Mouse (Mus musculus): Measurements from ENCODE around the gene Gemin7. TPM values are rescaled to one million over a fixed set of nuclear protein-coding genes. Genes with fewer than 3 reads are reported as not detected.
A peak's percentile ranks its signal among the peaks of the same experiment; 100 is the strongest.

Gene Gemin7
- 151 and 156 TPM in 2 replicates for polyA plus RNA-seq (2014; fragmentation: Nextera tagmentation; extraction: Ambion mirVana)

DNA sequence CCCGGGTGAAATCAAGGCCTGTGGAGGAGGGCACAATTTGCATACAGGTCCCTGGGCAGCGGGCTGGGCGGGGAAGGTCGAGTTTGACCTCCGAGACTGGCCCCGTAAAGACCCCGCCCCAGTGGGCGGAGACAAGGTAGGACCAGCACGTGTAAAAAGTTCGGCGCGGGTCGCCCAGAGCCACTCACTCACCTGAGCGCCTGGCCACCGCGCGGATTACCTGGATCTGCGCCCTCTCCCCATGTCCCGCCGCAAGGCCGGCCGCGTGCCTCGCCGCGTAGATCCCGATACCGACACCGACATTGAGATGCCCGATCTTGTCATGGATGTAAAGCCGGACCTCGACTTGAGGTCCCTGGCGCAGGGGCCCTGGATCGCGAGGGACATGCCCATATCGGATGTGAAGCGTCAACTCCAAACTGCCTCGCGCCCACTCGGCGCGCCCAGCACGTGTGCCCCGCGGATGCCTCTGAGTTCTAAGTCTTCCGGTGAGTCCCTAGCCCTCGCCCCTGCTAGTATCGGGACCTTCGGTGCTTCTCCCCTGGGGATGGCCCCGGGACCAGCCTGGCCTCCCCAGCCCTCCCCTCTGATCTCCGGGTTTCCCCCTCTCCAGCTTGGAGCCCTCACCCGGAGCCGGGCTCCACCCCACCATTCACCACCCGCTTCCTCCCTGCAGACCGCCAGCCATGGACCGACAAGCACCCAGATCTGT lies at the start of gene Gemin7, which contains the start of gene Zfp296:
TSS of gene Gemin7 (minus strand) at position 455 of the 712 bp plus-strand sequence.
TSS of gene Zfp296 (plus strand) at position 147 of the 712 bp plus-strand sequence.
- Histone ChIP-seq H3K4me2 (ENCODE audit: low read depth, low read length, severe bottlenecking) (peak within 1 kb of the TSS; percentile 55), H3K9ac (ENCODE audit: low read length) (peak within 1 kb of the TSS; percentile 39), H3K36me3 (ENCODE audit: control insufficient read depth, insufficient read depth, low read length) (no peaks in the 10 kb centered on the region), H3K27me3 (ENCODE audit: control insufficient read depth, insufficient read depth, low read length) (peaks cover 36% of the 10 kb centered on the region), H3K4me3 (ENCODE audit: low read depth, low read length) (peak within 1 kb of the TSS; percentile 29), H3K4me1 (replicated peaks; ENCODE audit: control insufficient read depth, insufficient read depth, low read length) (peaks cover 11% of the 10 kb centered on the region), H3K9me3 (ENCODE audit: control insufficient read depth, low read length) (no peaks in the 10 kb centered on the region), H3K27ac (ENCODE audit: low read depth, low read length) (no peak within 1 kb of the TSS)
- ATAC-seq (replicated peaks; ENCODE audit: low FRiP score) (no peak), DNase-seq (ENCODE audit: low spot score) (no peak)
- WGBS: under 1% methylated on average over 43 of the region's 56 CpGs

DNA sequence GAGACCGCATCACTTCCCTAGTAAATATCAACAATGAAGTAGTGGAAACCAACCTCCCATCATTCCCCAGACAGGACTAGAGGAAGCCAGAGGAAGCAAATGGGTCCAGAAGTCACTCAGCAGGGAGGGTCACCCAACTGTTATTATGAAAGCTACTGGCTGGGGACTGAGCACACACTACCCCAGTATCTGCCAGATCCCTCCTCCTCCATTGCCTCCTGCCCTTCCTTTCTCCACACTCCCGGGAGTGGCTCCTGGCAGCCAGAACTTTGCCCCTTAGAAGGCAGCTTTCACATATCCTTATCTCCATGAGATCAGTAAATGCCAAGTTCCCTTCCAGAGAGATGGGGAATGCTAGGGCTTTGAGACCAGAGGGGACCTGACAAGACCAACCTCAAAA lies 46.0 kb upstream of the Gemin7 start:
- H3K27ac ChIP-seq (ENCODE audit: low read depth, low read length): no peak overlapping the region
- H3K36me3 ChIP-seq (ENCODE audit: control insufficient read depth, insufficient read depth, low read length): no peaks in the 10 kb centered on the region
- peaks cover 5% of the 10 kb centered on the region; the same call in 1 of the 2 replicates for H3K4me1 ChIP-seq (replicated peaks; ENCODE audit: control insufficient read depth, insufficient read depth, low read length)
- H3K9ac ChIP-seq (ENCODE audit: low read length): no peak overlapping the region
- no peak overlapping the region for H3K4me3 ChIP-seq (ENCODE audit: low read depth, low read length)
- WGBS: 70% methylated on average over 2 of the region's 2 CpGs
- no peak for ATAC-seq (replicated peaks; ENCODE audit: low FRiP score)
- DNase-seq (ENCODE audit: low spot score): no peak
- H3K4me2 ChIP-seq (ENCODE audit: low read depth, low read length, severe bottlenecking): no peak overlapping the region
- H3K27me3 ChIP-seq (ENCODE audit: control insufficient read depth, insufficient read depth, low read length): no peaks in the 10 kb centered on the region
- H3K9me3 ChIP-seq (ENCODE audit: control insufficient read depth, low read length): no peaks in the 10 kb centered on the region

DNA sequence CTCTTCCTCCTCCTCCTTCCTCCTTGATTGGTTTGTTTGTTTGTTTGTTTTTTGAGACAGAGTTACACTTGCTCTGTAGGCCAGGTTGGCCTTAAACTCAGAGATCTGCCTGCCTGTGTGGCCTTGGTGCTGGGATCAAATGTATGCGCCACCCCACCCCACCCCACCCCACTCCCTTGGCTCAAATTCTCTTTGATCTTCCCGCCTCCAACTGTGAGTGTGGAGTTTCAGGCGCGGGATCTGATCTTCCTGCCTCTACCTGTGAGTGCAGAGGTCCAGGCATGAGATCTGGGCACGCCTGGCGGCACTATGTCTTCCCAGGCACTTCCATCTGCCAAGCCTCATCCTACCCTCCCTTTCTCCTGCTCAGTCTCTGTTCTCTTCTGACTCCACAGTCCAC lies 44.8 kb upstream of the Gemin7 start:
- Histone ChIP-seq H3K4me1 (replicated peaks; ENCODE audit: control insufficient read depth, insufficient read depth, low read length) (peaks cover 5% of the 10 kb centered on the region; the same call in 1 of the 2 replicates), H3K27ac (ENCODE audit: low read depth, low read length) (no peak overlapping the region), H3K4me3 (ENCODE audit: low read depth, low read length) (no peak overlapping the region), H3K36me3 (ENCODE audit: control insufficient read depth, insufficient read depth, low read length) (no peaks in the 10 kb centered on the region), H3K9ac (ENCODE audit: low read length) (no peak overlapping the region), H3K27me3 (ENCODE audit: control insufficient read depth, insufficient read depth, low read length) (no peaks in the 10 kb centered on the region), H3K4me2 (ENCODE audit: low read depth, low read length, severe bottlenecking) (no peak overlapping the region), H3K9me3 (ENCODE audit: control insufficient read depth, low read length) (no peaks in the 10 kb centered on the region)
- 48% methylated on average over 6 of the region's 6 CpGs for WGBS
- ATAC-seq (replicated peaks; ENCODE audit: low FRiP score) (no peak), DNase-seq (ENCODE audit: low spot score) (no peak)

DNA sequence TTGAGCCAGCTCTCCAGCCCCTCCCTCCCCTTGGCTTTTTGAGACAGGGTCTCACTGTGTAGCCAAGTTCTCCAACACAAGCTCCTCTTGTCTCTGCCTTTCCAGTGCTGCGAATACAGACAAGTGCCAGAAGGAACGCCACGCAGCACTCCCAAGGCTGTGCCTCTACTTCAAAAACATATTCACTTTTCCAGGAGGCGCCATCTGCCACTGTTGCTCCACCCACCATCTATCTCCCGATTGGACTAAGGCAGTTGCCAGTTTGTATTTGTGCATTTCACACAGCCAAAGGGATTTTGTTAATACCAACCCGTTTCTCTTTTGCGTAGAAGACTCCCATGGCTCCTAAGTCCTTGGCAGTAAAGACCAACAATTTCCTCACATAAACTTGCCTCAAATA lies 43.4 kb upstream of the Gemin7 start:
- WGBS: 90% methylated on average over 7 of the region's 7 CpGs
- no peak for DNase-seq (ENCODE audit: low spot score)
- ATAC-seq (replicated peaks; ENCODE audit: low FRiP score): no peak

DNA sequence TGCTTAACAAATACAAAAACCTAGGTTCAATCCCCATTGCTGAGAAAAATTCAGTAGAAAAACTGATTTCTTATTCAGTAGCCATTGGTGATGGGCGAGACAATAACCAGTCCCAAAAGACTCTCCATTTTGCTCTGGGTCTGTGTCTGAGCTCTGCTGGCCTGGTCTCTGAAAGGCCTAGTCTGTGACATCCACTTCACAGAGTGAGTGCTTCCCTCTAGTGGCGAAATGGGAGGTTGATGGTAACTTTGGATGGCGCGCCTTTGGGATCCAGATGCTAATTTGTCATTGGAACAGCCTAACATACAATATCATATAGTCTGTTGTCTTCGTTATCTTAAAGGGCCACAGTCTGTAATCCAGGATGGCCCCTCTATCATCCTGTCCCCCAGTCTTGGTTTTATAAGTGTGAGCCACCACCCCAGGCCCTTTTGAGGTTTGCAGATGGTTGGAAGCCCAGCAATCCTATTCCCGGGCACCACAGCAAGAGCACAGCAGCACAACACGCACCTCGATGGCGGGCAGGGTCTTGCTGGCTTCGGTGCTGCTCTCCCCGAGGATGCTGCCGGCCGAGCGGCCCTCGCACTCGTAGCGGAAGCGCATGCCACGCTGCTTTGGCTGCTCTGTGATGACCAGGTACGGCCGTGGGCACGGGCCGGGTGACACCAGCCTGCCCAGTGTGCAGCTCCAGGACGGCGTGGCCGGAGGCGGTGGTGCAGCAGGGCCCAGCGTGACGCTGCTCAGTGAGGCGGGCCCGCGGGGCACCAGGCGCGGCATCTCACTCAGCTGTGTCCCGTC lies 41.8 kb upstream of the Gemin7 start:
- WGBS: 7% methylated on average over 35 of the region's 35 CpGs
- H3K27me3 ChIP-seq (ENCODE audit: control insufficient read depth, insufficient read depth, low read length): no peaks in the 10 kb centered on the region
- ATAC-seq (replicated peaks; ENCODE audit: low FRiP score): peak; percentile 85
- peak; percentile 83 for DNase-seq (ENCODE audit: low spot score)
- peak overlapping the region; percentile 26 for H3K4me3 ChIP-seq (ENCODE audit: low read depth, low read length)
- H3K9ac ChIP-seq (ENCODE audit: low read length): peak overlapping the region; percentile 52
- no peaks in the 10 kb centered on the region for H3K36me3 ChIP-seq (ENCODE audit: control insufficient read depth, insufficient read depth, low read length)
- no peaks in the 10 kb centered on the region for H3K9me3 ChIP-seq (ENCODE audit: control insufficient read depth, low read length)
- H3K4me2 ChIP-seq (ENCODE audit: low read depth, low read length, severe bottlenecking): peak overlapping the region; percentile 54
- H3K4me1 ChIP-seq (replicated peaks; ENCODE audit: control insufficient read depth, insufficient read depth, low read length): peaks cover 5% of the 10 kb centered on the region; the same call in 1 of the 2 replicates
- H3K27ac ChIP-seq (ENCODE audit: low read depth, low read length): no peak overlapping the region

More for the DNA sequence above, 43.4 kb upstream of the Gemin7 start:
- H3K4me2 ChIP-seq (ENCODE audit: low read depth, low read length, severe bottlenecking): no peak overlapping the region
- H3K27ac ChIP-seq (ENCODE audit: low read depth, low read length): no peak overlapping the region
- peaks cover 5% of the 10 kb centered on the region; the same call in 1 of the 2 replicates for H3K4me1 ChIP-seq (replicated peaks; ENCODE audit: control insufficient read depth, insufficient read depth, low read length)
- no peaks in the 10 kb centered on the region for H3K27me3 ChIP-seq (ENCODE audit: control insufficient read depth, insufficient read depth, low read length)
- no peaks in the 10 kb centered on the region for H3K36me3 ChIP-seq (ENCODE audit: control insufficient read depth, insufficient read depth, low read length)
- no peaks in the 10 kb centered on the region for H3K9me3 ChIP-seq (ENCODE audit: control insufficient read depth, low read length)
- H3K9ac ChIP-seq (ENCODE audit: low read length): no peak overlapping the region
- H3K4me3 ChIP-seq (ENCODE audit: low read depth, low read length): no peak overlapping the region

DNA sequence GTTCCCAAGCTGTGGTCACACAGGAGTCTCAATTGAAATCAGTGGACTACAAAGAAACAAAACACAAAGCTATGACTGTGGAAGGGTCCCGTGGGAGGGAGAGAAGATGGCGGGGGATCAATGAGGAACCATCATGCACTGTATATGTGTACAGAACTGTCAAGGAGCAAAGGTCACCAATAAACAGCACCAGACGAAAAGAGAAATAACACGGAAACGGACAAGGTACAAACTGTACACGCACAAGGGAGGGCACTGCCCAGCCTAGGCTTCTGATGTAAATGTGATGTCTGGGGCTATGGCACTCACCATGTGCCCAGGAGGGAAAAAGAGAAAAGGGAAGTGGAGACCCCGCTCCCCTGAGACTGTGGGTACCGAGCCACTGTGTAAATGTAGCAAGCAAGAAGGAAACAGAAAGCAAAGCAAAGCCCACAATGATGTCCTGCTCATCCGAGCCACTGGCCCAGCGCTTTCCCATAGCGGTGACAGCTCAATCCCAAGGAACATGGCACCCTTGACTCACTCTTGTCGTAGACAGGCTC lies 37.7 kb upstream of the Gemin7 start:
- H3K36me3 ChIP-seq (ENCODE audit: control insufficient read depth, insufficient read depth, low read length): no peaks in the 10 kb centered on the region
- no peaks in the 10 kb centered on the region for H3K9me3 ChIP-seq (ENCODE audit: control insufficient read depth, low read length)
- ATAC-seq (replicated peaks; ENCODE audit: low FRiP score) (no peak), DNase-seq (ENCODE audit: low spot score) (no peak)
- H3K27ac ChIP-seq (ENCODE audit: low read depth, low read length): no peak overlapping the region
- H3K27me3 ChIP-seq (ENCODE audit: control insufficient read depth, insufficient read depth, low read length): no peaks in the 10 kb centered on the region
- WGBS: 92% methylated on average over 12 of the region's 12 CpGs
- H3K4me1 ChIP-seq (replicated peaks; ENCODE audit: control insufficient read depth, insufficient read depth, low read length): peaks cover 5% of the 10 kb centered on the region; the same call in 1 of the 2 replicates
- H3K9ac ChIP-seq (ENCODE audit: low read length): no peak overlapping the region
- no peak overlapping the region for H3K4me2 ChIP-seq (ENCODE audit: low read depth, low read length, severe bottlenecking)
- H3K4me3 ChIP-seq (ENCODE audit: low read depth, low read length): no peak overlapping the region

DNA sequence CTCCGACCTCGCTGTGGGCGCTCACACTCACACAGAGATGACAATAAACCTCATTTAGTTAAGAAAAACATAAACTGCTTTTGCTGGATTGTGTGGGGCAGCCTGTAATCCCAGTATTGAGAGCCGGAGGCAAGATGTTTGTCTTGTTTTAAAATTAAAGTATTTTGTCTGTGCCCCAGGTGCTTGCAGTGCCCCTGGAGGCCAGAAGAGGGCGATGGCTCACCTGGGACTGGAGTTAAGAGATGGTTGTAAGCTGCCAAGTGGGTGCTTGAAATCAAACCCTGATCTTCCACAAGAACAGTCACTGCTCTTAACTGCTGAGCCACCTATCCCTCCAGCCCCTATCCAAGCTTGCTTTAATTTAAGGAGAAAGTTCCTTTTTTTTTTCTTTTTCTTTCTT lies 33.6 kb upstream of the Gemin7 start:
- H3K36me3 ChIP-seq (ENCODE audit: control insufficient read depth, insufficient read depth, low read length): no peaks in the 10 kb centered on the region
- no peak overlapping the region for H3K27ac ChIP-seq (ENCODE audit: low read depth, low read length)
- H3K9ac ChIP-seq (ENCODE audit: low read length): no peak overlapping the region
- no peaks in the 10 kb centered on the region for H3K9me3 ChIP-seq (ENCODE audit: control insufficient read depth, low read length)
- WGBS: 74% methylated on average over 5 of the region's 5 CpGs
- H3K27me3 ChIP-seq (ENCODE audit: control insufficient read depth, insufficient read depth, low read length): no peaks in the 10 kb centered on the region
- H3K4me3 ChIP-seq (ENCODE audit: low read depth, low read length): no peak overlapping the region
- ATAC-seq (replicated peaks; ENCODE audit: low FRiP score): no peak
- H3K4me2 ChIP-seq (ENCODE audit: low read depth, low read length, severe bottlenecking): no peak overlapping the region
- H3K4me1 ChIP-seq (replicated peaks; ENCODE audit: control insufficient read depth, insufficient read depth, low read length): no peaks in the 10 kb centered on the region
- DNase-seq (ENCODE audit: low spot score): no peak

DNA sequence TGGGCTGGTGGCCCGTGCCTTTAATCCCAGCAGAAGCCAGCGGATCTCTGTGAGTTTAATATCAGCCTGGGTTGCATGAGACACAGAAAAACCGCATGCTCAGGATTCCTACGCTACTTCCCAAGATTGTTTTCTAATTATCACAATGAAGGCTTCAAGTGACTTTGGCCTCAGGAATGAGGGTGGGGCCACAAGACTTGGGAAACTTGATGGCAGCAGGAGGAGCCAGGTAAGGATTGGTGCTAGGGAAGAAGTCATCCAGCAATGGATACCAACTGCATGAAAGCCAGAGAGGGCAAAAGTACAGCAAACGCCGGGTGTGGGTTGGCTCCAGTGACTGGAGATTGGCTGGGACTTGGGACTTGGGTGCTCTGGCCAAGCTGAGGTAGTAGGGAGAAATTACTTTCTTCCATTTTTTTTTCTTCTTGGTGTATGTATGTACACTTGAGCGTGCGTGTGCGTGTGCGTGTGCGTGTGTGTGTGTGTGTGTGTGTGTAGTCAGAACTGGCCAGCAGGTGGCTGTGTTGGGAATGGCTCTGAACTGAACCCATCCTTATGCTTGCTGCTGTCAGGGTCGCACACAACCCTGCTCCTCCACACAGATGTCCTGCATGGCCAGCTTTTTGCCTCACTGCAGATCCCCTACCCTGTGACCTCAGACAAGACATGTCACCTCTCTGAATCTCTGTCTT lies 32.4 kb upstream of the Gemin7 start:
- Histone ChIP-seq H3K4me1 (replicated peaks; ENCODE audit: control insufficient read depth, insufficient read depth, low read length) (no peaks in the 10 kb centered on the region), H3K4me3 (ENCODE audit: low read depth, low read length) (no peak overlapping the region), H3K27me3 (ENCODE audit: control insufficient read depth, insufficient read depth, low read length) (no peaks in the 10 kb centered on the region), H3K36me3 (ENCODE audit: control insufficient read depth, insufficient read depth, low read length) (no peaks in the 10 kb centered on the region), H3K27ac (ENCODE audit: low read depth, low read length) (no peak overlapping the region), H3K9ac (ENCODE audit: low read length) (no peak overlapping the region), H3K9me3 (ENCODE audit: control insufficient read depth, low read length) (no peaks in the 10 kb centered on the region), H3K4me2 (ENCODE audit: low read depth, low read length, severe bottlenecking) (no peak overlapping the region)
- ATAC-seq (replicated peaks; ENCODE audit: low FRiP score) (no peak), DNase-seq (ENCODE audit: low spot score) (no peak)
- 88% methylated on average over 12 of the region's 12 CpGs for WGBS

Measured in forebrain, embryonic 11.5 days (tissue).